10 mouse cellular contexts compared by ENCODE assay signal in the genomic region with DNA sequence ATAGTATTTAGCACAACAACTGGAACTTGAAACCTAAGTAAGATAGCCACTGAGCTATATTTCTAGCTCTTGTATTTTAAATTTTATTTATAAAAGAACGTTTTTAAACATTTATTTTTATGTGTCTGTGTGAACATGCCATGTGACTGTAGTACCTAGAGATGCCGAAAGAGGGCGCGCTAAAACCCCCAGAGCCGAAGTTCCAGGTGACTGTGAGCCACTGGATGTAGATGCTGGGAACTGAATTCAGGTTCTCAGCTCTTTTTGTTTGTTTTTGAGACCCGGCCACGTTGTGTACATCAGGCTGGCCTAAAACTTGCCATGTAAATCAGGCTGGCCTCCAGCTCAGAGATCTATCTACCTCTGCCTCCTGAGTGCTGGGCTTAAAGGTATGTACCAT. TPM values are rescaled to one million over a fixed set of nuclear protein-coding genes. Genes with fewer than 3 reads are reported as not detected.
A peak's percentile ranks its signal among the peaks of the same experiment; 100 is the strongest.
DNase-seq lines count a peak whose midpoint lies in the region; ATAC-seq lines count a peak whose summit lies in the region.
"Had no signal": no experiment of that assay in that cellular context is flagged by ENCODE, and none has a peak within 500 bp of the region (broad histone marks: within the 10 kb centered on the region; RNA-seq: fewer than 3 reads in every experiment).

No protein-coding gene starts in this region.

- no peak overlapping the region for H3K27ac ChIP-seq in midbrain, embryonic 14.5 days (replicated peaks; ENCODE audit: low read depth, low read length)
- H3K27ac ChIP-seq in midbrain, embryonic 13.5 days: no peak overlapping the region
- H3K27ac ChIP-seq in limb, embryonic 11.5 days (replicated peaks; ENCODE audit: low read depth, low read length): no peak overlapping the region
- H3K27ac ChIP-seq in forebrain, embryonic 12.5 days: no peak overlapping the region
- H3K27ac ChIP-seq: stomach, embryonic 15.5 days had no signal

- 18% methylated on average over 7 of the region's 7 CpGs for WGBS in midbrain, embryonic 14.5 days
- 18% methylated on average over 7 of the region's 7 CpGs for WGBS in midbrain, embryonic 13.5 days
- WGBS in limb, embryonic 11.5 days: 22% methylated on average over 7 of the region's 7 CpGs
- 19% methylated on average over 7 of the region's 7 CpGs for WGBS in forebrain, embryonic 12.5 days

- no peaks in the 10 kb centered on the region for H3K36me3 ChIP-seq in midbrain, embryonic 14.5 days (ENCODE audit: control insufficient read depth, insufficient read depth, low read length)
- H3K36me3 ChIP-seq in midbrain, embryonic 13.5 days: no peaks in the 10 kb centered on the region
- no peaks in the 10 kb centered on the region for H3K36me3 ChIP-seq in limb, embryonic 11.5 days (ENCODE audit: control insufficient read depth, insufficient read depth, low read length)
- no peaks in the 10 kb centered on the region for H3K36me3 ChIP-seq in forebrain, embryonic 12.5 days (replicated peaks)
- H3K36me3 ChIP-seq: stomach, embryonic 15.5 days had no signal

- DNase-seq in embryo, embryonic 10.5 days (ENCODE audit: low spot score): peak; percentile 50
- no peak for DNase-seq in embryo, embryonic 10 days (ENCODE audit: low spot score)
- peak; percentile 35 for DNase-seq in midbrain, embryonic 14.5 days
- peak; percentile 59 for DNase-seq in limb, embryonic 11.5 days (ENCODE audit: low spot score)
- peak; percentile 59 for DNase-seq in thymus, postnatal 14 days
- no peak for DNase-seq in left cerebral cortex, adult 8-10 months (ENCODE audit: low spot score in 2 of 2)

- H3K27me3 ChIP-seq in midbrain, embryonic 14.5 days (ENCODE audit: control insufficient read depth, insufficient read depth, low read length): no peaks in the 10 kb centered on the region
- H3K27me3 ChIP-seq in midbrain, embryonic 13.5 days: no peaks in the 10 kb centered on the region; the same call in 1 of the 2 replicates
- no peaks in the 10 kb centered on the region for H3K27me3 ChIP-seq in limb, embryonic 11.5 days (ENCODE audit: control insufficient read depth, insufficient read depth, low read length)
- H3K27me3 ChIP-seq in forebrain, embryonic 12.5 days: no peaks in the 10 kb centered on the region
- H3K27me3 ChIP-seq: stomach, embryonic 15.5 days had no signal

- no peaks in the 10 kb centered on the region for H3K4me1 ChIP-seq in midbrain, embryonic 14.5 days (ENCODE audit: control insufficient read depth, insufficient read depth, low read length)
- peaks cover 9% of the 10 kb centered on the region; the same call in 1 of the 2 replicates for H3K4me1 ChIP-seq in midbrain, embryonic 13.5 days (replicated peaks)
- H3K4me1 ChIP-seq in limb, embryonic 11.5 days (ENCODE audit: control insufficient read depth, insufficient read depth, low read length): no peaks in the 10 kb centered on the region
- peaks cover 9% of the 10 kb centered on the region for H3K4me1 ChIP-seq in forebrain, embryonic 12.5 days

- H3K4me3 ChIP-seq in midbrain, embryonic 14.5 days (replicated peaks; ENCODE audit: low read depth, low read length): no peak overlapping the region
- H3K4me3 ChIP-seq in midbrain, embryonic 13.5 days (replicated peaks): no peak overlapping the region
- no peak overlapping the region for H3K4me3 ChIP-seq in limb, embryonic 11.5 days (ENCODE audit: low read depth, low read length)
- no peak overlapping the region for H3K4me3 ChIP-seq in forebrain, embryonic 12.5 days (replicated peaks)
- H3K4me3 ChIP-seq: stomach, embryonic 15.5 days had no signal

- H3K4me2 ChIP-seq in midbrain, embryonic 14.5 days (ENCODE audit: low read length): no peak overlapping the region
- no peak overlapping the region for H3K4me2 ChIP-seq in midbrain, embryonic 13.5 days (replicated peaks)
- no peak overlapping the region for H3K4me2 ChIP-seq in limb, embryonic 11.5 days (ENCODE audit: low read depth, severe bottlenecking)
- no peak overlapping the region for H3K4me2 ChIP-seq in forebrain, embryonic 12.5 days
- H3K4me2 ChIP-seq: stomach, embryonic 15.5 days had no signal

- H3K9ac ChIP-seq in midbrain, embryonic 14.5 days (replicated peaks; ENCODE audit: low read length): no peak overlapping the region
- no peak overlapping the region for H3K9ac ChIP-seq in midbrain, embryonic 13.5 days (replicated peaks)
- no peak overlapping the region for H3K9ac ChIP-seq in limb, embryonic 11.5 days (ENCODE audit: low read length)
- H3K9ac ChIP-seq in forebrain, embryonic 12.5 days: no peak overlapping the region
- H3K9ac ChIP-seq: stomach, embryonic 15.5 days had no signal

- ATAC-seq in midbrain, embryonic 14.5 days (ENCODE audit: low FRiP score, low TSS enrichment): no peak
- no peak for ATAC-seq in midbrain, embryonic 13.5 days
- no peak for ATAC-seq in limb, embryonic 11.5 days (ENCODE audit: insufficient number of reproducible peaks, low FRiP score, low TSS enrichment, low read depth)
- no peak for ATAC-seq in forebrain, embryonic 12.5 days (ENCODE audit: low FRiP score)

- H3K9me3 ChIP-seq in midbrain, embryonic 14.5 days (ENCODE audit: control insufficient read depth, low read length): no peaks in the 10 kb centered on the region
- no peaks in the 10 kb centered on the region for H3K9me3 ChIP-seq in midbrain, embryonic 13.5 days
- no peaks in the 10 kb centered on the region for H3K9me3 ChIP-seq in limb, embryonic 11.5 days (ENCODE audit: control insufficient read depth, low read length)
- no peaks in the 10 kb centered on the region for H3K9me3 ChIP-seq in forebrain, embryonic 12.5 days
- H3K9me3 ChIP-seq: stomach, embryonic 15.5 days had no signal

RNA-seq across cellular contexts. Expression of gene Morn3, which starts 3.0 kb away (rescaled TPM):
- polyA plus RNA-seq in midbrain, embryonic 14.5 days (2014; fragmentation: Nextera tagmentation; extraction: Ambion mirVana): not detected in 2 replicates
- 0.32 TPM in 1 of 2 replicates, not detected in the other for polyA plus RNA-seq in midbrain, embryonic 13.5 days (2015; fragmentation: Nextera tagmentation; extraction: Ambion mirVana)
- polyA plus RNA-seq in limb, embryonic 11.5 days (2014; fragmentation: Nextera tagmentation; extraction: Ambion mirVana): 0.64 TPM in 1 of 2 replicates, not detected in the other
- not detected for total RNA-seq in left cerebral cortex, adult 8-10 months (2022)
- polyA plus RNA-seq in forebrain, embryonic 12.5 days (2016; fragmentation: Nextera tagmentation; extraction: Ambion mirVana): 0.50 TPM in 1 of 2 replicates, not detected in the other
- total RNA-seq: megakaryocyte-erythroid progenitor cell, adult 5-6 weeks had no signal

RNA-seq across cellular contexts. Expression of gene Tmem120b, which starts 24.4 kb away (rescaled TPM):
- polyA plus RNA-seq in midbrain, embryonic 14.5 days (2014; fragmentation: Nextera tagmentation; extraction: Ambion mirVana): 12.7 and 13.1 TPM in 2 replicates
- 12.8 and 14.6 TPM in 2 replicates for polyA plus RNA-seq in midbrain, embryonic 13.5 days (2015; fragmentation: Nextera tagmentation; extraction: Ambion mirVana)
- polyA plus RNA-seq in limb, embryonic 11.5 days (2014; fragmentation: Nextera tagmentation; extraction: Ambion mirVana): 9.3 and 11.3 TPM in 2 replicates
- 10 to 100 TPM; 13.8 to 16.4 (median 16.0) TPM for total RNA-seq in left cerebral cortex, adult 8-10 months (2022)
- 9.0 and 9.7 TPM in 2 replicates for polyA plus RNA-seq in forebrain, embryonic 12.5 days (2016; fragmentation: Nextera tagmentation; extraction: Ambion mirVana)

RNA-seq across cellular contexts. Expression of gene Orai1, which starts 29.0 kb away (rescaled TPM):
- polyA plus RNA-seq in midbrain, embryonic 14.5 days (2014; fragmentation: Nextera tagmentation; extraction: Ambion mirVana): 12.9 and 14.0 TPM in 2 replicates
- polyA plus RNA-seq in midbrain, embryonic 13.5 days (2015; fragmentation: Nextera tagmentation; extraction: Ambion mirVana): 8.6 and 10.5 TPM in 2 replicates
- 10.0 and 10.3 TPM in 2 replicates for polyA plus RNA-seq in limb, embryonic 11.5 days (2014; fragmentation: Nextera tagmentation; extraction: Ambion mirVana)
- total RNA-seq in left cerebral cortex, adult 8-10 months (2022): 10 to 100 TPM in 2 of 4 experiments, 1 to 10 TPM in 2; 6.1 to 11.8 (median 9.2) TPM
- 10.4 and 11.4 TPM in 2 replicates for polyA plus RNA-seq in forebrain, embryonic 12.5 days (2016; fragmentation: Nextera tagmentation; extraction: Ambion mirVana)

RNA-seq across cellular contexts. Expression of gene Kdm2b, which starts 54.2 kb away (rescaled TPM):
- polyA plus RNA-seq in midbrain, embryonic 14.5 days (2014; fragmentation: Nextera tagmentation; extraction: Ambion mirVana): 83.3 and 99.9 TPM in 2 replicates
- 116 and 117 TPM in 2 replicates for polyA plus RNA-seq in midbrain, embryonic 13.5 days (2015; fragmentation: Nextera tagmentation; extraction: Ambion mirVana)
- polyA plus RNA-seq in limb, embryonic 11.5 days (2014; fragmentation: Nextera tagmentation; extraction: Ambion mirVana): 67.2 and 79.4 TPM in 2 replicates
- 10 to 100 TPM; 22.9 to 27.1 (median 24.6) TPM for total RNA-seq in left cerebral cortex, adult 8-10 months (2022)
- 108 and 118 TPM in 2 replicates for polyA plus RNA-seq in forebrain, embryonic 12.5 days (2016; fragmentation: Nextera tagmentation; extraction: Ambion mirVana)

Comparison
In these comparisons a context has a peak if more than half of its experiments do, and no peak if none do; other contexts are left out.
1. DNase-seq: peak in embryo, embryonic 10.5 days (single experiment), midbrain, embryonic 14.5 days (single experiment), limb, embryonic 11.5 days (single experiment) and thymus, postnatal 14 days (single experiment); none in embryo, embryonic 10 days (single experiment) and left cerebral cortex, adult 8-10 months (0 of 2).